Mouse (Mus musculus) midbrain, embryonic 13.5 days (tissue): ENCODE measurements around the gene Vmn1r206. TPM values are rescaled to one million over a fixed set of nuclear protein-coding genes. Genes with fewer than 3 reads are reported as not detected.
"Not testable (repeated sequence)": the region's sequence is repeated elsewhere in the genome, so short reads cannot be mapped to it uniquely, and the experiment has no call there.

ENCODE experiments used
- ATAC-seq: fragments of 200-750 bp; cut with Nextera tagmentation; 2 replicates; pipeline ENCODE4 v1.8.0; 2017; ENCODE audit warnings: mild to moderate bottlenecking, moderate TSS enrichment, moderate library complexity
- H3K27ac ChIP-seq: fragments of 300-500 bp; sonication (generic); 2 replicates; pipeline ENCODE4 v1.5.1; 2015; ENCODE audit warnings: inconsistent platforms, mild to moderate bottlenecking, moderate library complexity
- H3K27me3 ChIP-seq: fragments of 300-500 bp; sonication (generic); 2 replicates; pipeline ENCODE4 v1.6.1; 2015; ENCODE audit warnings: mild to moderate bottlenecking, inconsistent platforms
- H3K36me3 ChIP-seq: fragments of 300-500 bp; sonication (generic); 2 replicates; pipeline ENCODE4 v1.6.1; 2015; ENCODE audit warnings: mild to moderate bottlenecking, inconsistent platforms
- H3K4me1 ChIP-seq: fragments of 300-500 bp; sonication (generic); replicated peaks from 2 replicates; pipeline ENCODE4 v1.6.1; 2015; ENCODE audit warnings: inconsistent platforms
- H3K4me2 ChIP-seq: fragments of 300-500 bp; sonication (generic); replicated peaks from 2 replicates; pipeline ENCODE4 v1.6.1; 2015; ENCODE audit warnings: moderate library complexity, mild to moderate bottlenecking, inconsistent platforms
- H3K4me3 ChIP-seq: fragments of 300-500 bp; sonication (generic); replicated peaks from 2 replicates; pipeline ENCODE4 v1.5.1; 2015; ENCODE audit warnings: mild to moderate bottlenecking, inconsistent platforms
- H3K9ac ChIP-seq: fragments of 300-500 bp; sonication (generic); replicated peaks from 2 replicates; pipeline ENCODE4 v1.6.1; 2015; ENCODE audit warnings: mild to moderate bottlenecking, inconsistent platforms
- H3K9me3 ChIP-seq: fragments of 300-500 bp; sonication (generic); 2 replicates; pipeline ENCODE4 v1.6.1; 2016; ENCODE audit warnings: mild to moderate bottlenecking, inconsistent platforms
- WGBS: fragments of 180-500 bp; shearing (Covaris S2); methylation state at CpG from one replicate; pipeline ENCODE4 v1.1.7; 2015; 5-methylcytosine and 5-hydroxymethylcytosine counted together
- polyA plus RNA-seq: library from polyadenylated mRNA; unstranded; fragments of >200 nt; fragmentation: Nextera tagmentation; extraction: Ambion mirVana; gene quantifications from 2 replicates; pipeline ENCODE4 v1.2.1, GENCODE M21; 2015

Gene Vmn1r206
- polyA plus RNA-seq = not detected in 2 replicates

GRCm38 (mm10) chr13:22624151-22624550 lies at the start of gene Vmn1r206:
TSS of gene Vmn1r206 (minus strand) at chr13:22624251.
- not testable (repeated sequence) for H3K27ac ChIP-seq, H3K9ac ChIP-seq, H3K4me2 ChIP-seq, H3K4me1 ChIP-seq, H3K36me3 ChIP-seq, H3K4me3 ChIP-seq, ATAC-seq, H3K9me3 ChIP-seq, H3K27me3 ChIP-seq

DNA sequence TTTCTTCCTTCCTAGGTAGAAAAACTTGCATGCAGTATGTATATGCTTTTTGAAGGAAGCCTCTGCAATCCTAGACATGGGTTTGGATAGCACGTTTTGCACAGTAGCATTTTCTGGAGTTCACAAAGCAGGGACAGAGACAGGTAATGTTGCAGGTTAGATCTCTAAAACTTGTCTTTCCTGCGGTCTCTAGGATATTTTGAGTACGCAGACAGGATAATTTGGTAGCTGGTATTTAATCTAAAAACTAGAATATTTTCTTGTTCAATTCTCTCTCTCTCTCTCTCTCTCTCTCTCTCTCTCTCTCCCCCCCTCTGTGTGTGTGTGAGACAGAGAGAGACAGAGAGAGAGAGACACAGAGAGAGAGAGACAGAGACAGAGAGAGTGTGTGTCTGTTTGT lies 31.2 kb downstream of the Vmn1r206 start, which contains the start of gene Vmn1r205:
Vmn1r205 (minus strand) TSS at position 101 of the 400 bp plus-strand sequence.
- Histone ChIP-seq H3K9me3 (no peaks in the 10 kb centered on the region), H3K4me1 (no peaks in the 10 kb centered on the region), H3K27ac (no peak within 1 kb of the TSS), H3K9ac (no peak within 1 kb of the TSS), H3K36me3 (no peaks in the 10 kb centered on the region), H3K27me3 (no peaks in the 10 kb centered on the region), H3K4me2 (no peak within 1 kb of the TSS), H3K4me3 (no peak within 1 kb of the TSS)
- no peak for ATAC-seq
- WGBS = 85% methylated on average over 3 of the region's 3 CpGs

DNA sequence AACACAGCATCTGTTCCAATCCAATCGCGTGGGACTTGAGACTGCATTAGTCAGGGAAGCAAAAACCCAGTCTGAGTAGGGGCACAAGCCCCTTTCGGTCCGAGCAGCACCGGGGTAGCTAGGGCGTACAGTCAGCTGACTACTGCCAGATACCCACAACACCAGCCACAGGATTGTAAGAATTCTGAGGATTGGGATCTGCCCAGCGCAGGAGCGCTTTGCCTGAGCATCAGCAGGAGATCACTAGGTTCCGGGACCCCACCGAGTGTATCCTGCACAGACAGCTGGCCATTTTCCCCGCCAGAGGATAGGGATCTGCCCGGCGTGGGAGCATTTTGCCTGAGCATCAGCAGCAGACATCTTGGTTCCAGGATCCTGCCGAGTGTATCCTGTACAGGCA lies 40.7 kb downstream of the Vmn1r206 start:
- H3K4me3 ChIP-seq, H3K27me3 ChIP-seq, H3K4me1 ChIP-seq, H3K9ac ChIP-seq, H3K36me3 ChIP-seq, H3K9me3 ChIP-seq, H3K27ac ChIP-seq, H3K4me2 ChIP-seq, ATAC-seq: not testable (repeated sequence)
- 82% methylated on average over 14 of the region's 14 CpGs for WGBS

GRCm38 (mm10) chr13:22574911-22575310 lies 49.1 kb downstream of the Vmn1r206 start:
- not testable (repeated sequence) for H3K9me3 ChIP-seq, H3K27ac ChIP-seq, ATAC-seq, H3K27me3 ChIP-seq, H3K4me3 ChIP-seq, H3K9ac ChIP-seq, H3K36me3 ChIP-seq, H3K4me2 ChIP-seq, H3K4me1 ChIP-seq
- 81% methylated on average over 3 of the region's 3 CpGs for WGBS

Other genes starting within 250 kb of the Vmn1r206 start
- not detected in 2 replicates for gene Vmn1r199, start 244.4 kb downstream of the Vmn1r206 start, polyA plus RNA-seq
- 0.05 TPM in 1 of 2 replicates, not detected in the other for gene Vmn1r200, start 233.9 kb downstream of the Vmn1r206 start, polyA plus RNA-seq
- gene Vmn1r201, start 152.3 kb downstream of the Vmn1r206 start, polyA plus RNA-seq = not detected in 2 replicates
- not detected in 2 replicates for gene Vmn1r202, start 118.9 kb downstream of the Vmn1r206 start, polyA plus RNA-seq
- not detected in 2 replicates for gene Vmn1r203, start 106.1 kb downstream of the Vmn1r206 start, polyA plus RNA-seq
- gene Vmn1r204, start 71.1 kb downstream of the Vmn1r206 start, polyA plus RNA-seq = not detected in 2 replicates
- not detected in 2 replicates for gene Vmn1r205, start 31.3 kb downstream of the Vmn1r206 start, polyA plus RNA-seq
- gene Vmn1r207-ps, start 105.4 kb upstream of the Vmn1r206 start, polyA plus RNA-seq = not detected in 2 replicates
- not detected in 2 replicates for gene Vmn1r208, start 153.1 kb upstream of the Vmn1r206 start, polyA plus RNA-seq
- not detected in 2 replicates for gene Vmn1r209, start 185.4 kb upstream of the Vmn1r206 start, polyA plus RNA-seq
- not detected in 2 replicates for gene Vmn1r210, start 207.1 kb upstream of the Vmn1r206 start, polyA plus RNA-seq
- gene Vmn1r211, start 233.3 kb upstream of the Vmn1r206 start, polyA plus RNA-seq = not detected in 2 replicates